Mouse (Mus musculus): ENCODE results near the gene Olfr148. TPM values are rescaled to one million over a fixed set of nuclear protein-coding genes. Genes with fewer than 3 reads are reported as not detected.

Olfr148 gene
- not detected in 2 replicates for polyA plus RNA-seq (2015; fragmentation: Nextera tagmentation; extraction: Ambion mirVana)

DNA sequence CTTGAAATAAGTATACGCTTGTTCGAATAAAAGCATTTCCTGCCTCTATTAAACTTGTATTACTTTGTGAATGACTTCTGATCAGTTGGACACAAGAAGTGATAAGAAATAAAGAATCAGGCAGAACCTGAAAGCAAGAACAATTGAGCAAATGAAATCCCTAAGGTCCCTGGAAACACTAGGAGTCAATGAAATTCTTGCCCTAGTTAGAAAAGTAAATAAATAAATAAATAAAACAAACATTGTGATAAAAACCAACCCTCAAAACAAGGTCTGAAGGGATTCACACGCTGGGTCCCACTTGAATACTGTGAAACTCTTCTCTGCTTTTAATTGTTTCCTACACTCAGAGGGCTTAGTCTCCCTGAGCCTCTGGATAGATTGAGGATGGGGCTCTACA lies at the start of gene Olfr148:
Gene Olfr148 (plus strand): TSS at position 301 of the 400 bp plus-strand sequence.
- ATAC-seq: no peak
- Histone ChIP-seq H3K27ac (ENCODE audit: low read length) (no peak within 1 kb of the TSS), H3K27me3 (ENCODE audit: control insufficient read depth, insufficient read depth, low read depth, low read length) (no peaks in the 10 kb centered on the region), H3K36me3 (ENCODE audit: control insufficient read depth, insufficient read depth, low read length) (no peaks in the 10 kb centered on the region), H3K4me2 (ENCODE audit: low read length) (no peak within 1 kb of the TSS), H3K4me3 (ENCODE audit: low read depth, low read length) (no peak within 1 kb of the TSS), H3K9me3 (replicated peaks; ENCODE audit: control insufficient read depth, low read length, poor library complexity, severe bottlenecking) (no peaks in the 10 kb centered on the region), H3K4me1 (ENCODE audit: control insufficient read depth, insufficient read depth, low read length) (no peaks in the 10 kb centered on the region), H3K9ac (ENCODE audit: low read depth, low read length) (no peak within 1 kb of the TSS)
- WGBS: 70% methylated on average over 3 of the region's 3 CpGs

DNA sequence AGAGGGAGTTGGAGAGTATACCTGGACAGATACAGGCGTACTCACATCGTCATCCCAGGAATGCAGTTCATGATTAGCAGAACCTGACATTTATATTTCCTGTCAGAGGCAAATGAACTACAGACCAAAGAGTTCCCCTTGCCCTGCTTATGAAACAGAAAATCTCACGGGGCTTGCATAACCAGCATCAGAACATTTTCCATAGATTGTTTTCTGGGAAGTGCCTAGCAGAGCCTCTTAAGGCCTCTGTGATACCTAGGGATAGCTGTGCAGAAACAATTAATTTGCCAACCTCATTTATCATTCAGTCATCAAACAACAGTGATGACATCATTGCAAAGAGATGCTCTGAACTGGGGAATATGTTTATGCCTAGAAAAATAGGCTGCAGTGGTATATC lies 35.0 kb upstream of the Olfr148 start, which contains the start of gene Olfr959:
Gene Olfr959 (minus strand): TSS at position 101 of the 400 bp plus-strand sequence.
- ATAC-seq: no peak
- no peaks in the 10 kb centered on the region for H3K27me3 ChIP-seq (ENCODE audit: control insufficient read depth, insufficient read depth, low read depth, low read length)
- WGBS: 90% methylated on average over 3 of the region's 3 CpGs
- H3K4me3 ChIP-seq (ENCODE audit: low read depth, low read length): no peak within 1 kb of the TSS
- no peak within 1 kb of the TSS for H3K27ac ChIP-seq (ENCODE audit: low read length)
- no peaks in the 10 kb centered on the region for H3K36me3 ChIP-seq (ENCODE audit: control insufficient read depth, insufficient read depth, low read length)
- no peak within 1 kb of the TSS for H3K9ac ChIP-seq (ENCODE audit: low read depth, low read length)
- no peaks in the 10 kb centered on the region for H3K4me1 ChIP-seq (ENCODE audit: control insufficient read depth, insufficient read depth, low read length)
- no peaks in the 10 kb centered on the region for H3K9me3 ChIP-seq (replicated peaks; ENCODE audit: control insufficient read depth, low read length, poor library complexity, severe bottlenecking)
- H3K4me2 ChIP-seq (ENCODE audit: low read length): no peak within 1 kb of the TSS

DNA sequence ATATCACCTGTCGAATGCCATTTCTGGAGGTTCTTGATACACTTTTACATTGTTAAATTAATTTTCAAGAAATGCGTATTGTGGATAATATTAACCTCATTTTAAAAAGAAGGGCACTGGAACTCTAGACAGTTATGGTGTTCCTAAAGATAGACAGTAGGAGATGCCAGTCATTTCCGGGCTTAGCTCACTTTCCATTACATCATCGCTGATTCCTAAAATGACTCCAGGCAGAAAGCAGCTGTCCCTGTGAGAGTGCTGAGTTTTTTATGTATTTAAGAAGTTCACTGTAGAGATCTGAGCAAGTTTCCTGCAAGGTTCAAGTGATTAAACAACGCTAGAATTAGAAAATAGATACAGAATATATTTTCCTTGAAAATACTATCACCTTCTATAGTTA lies 33.4 kb upstream of the Olfr148 start:
- no peaks in the 10 kb centered on the region for H3K9me3 ChIP-seq (replicated peaks; ENCODE audit: control insufficient read depth, low read length, poor library complexity, severe bottlenecking)
- no peak overlapping the region for H3K4me3 ChIP-seq (ENCODE audit: low read depth, low read length)
- H3K36me3 ChIP-seq (ENCODE audit: control insufficient read depth, insufficient read depth, low read length): no peaks in the 10 kb centered on the region
- no peak for ATAC-seq
- H3K27me3 ChIP-seq (ENCODE audit: control insufficient read depth, insufficient read depth, low read depth, low read length): no peaks in the 10 kb centered on the region
- H3K9ac ChIP-seq (ENCODE audit: low read depth, low read length): no peak overlapping the region
- 89% methylated on average over 5 of the region's 5 CpGs for WGBS
- H3K4me2 ChIP-seq (ENCODE audit: low read length): no peak overlapping the region
- no peak overlapping the region for H3K27ac ChIP-seq (ENCODE audit: low read length)
- H3K4me1 ChIP-seq (ENCODE audit: control insufficient read depth, insufficient read depth, low read length): no peaks in the 10 kb centered on the region

DNA sequence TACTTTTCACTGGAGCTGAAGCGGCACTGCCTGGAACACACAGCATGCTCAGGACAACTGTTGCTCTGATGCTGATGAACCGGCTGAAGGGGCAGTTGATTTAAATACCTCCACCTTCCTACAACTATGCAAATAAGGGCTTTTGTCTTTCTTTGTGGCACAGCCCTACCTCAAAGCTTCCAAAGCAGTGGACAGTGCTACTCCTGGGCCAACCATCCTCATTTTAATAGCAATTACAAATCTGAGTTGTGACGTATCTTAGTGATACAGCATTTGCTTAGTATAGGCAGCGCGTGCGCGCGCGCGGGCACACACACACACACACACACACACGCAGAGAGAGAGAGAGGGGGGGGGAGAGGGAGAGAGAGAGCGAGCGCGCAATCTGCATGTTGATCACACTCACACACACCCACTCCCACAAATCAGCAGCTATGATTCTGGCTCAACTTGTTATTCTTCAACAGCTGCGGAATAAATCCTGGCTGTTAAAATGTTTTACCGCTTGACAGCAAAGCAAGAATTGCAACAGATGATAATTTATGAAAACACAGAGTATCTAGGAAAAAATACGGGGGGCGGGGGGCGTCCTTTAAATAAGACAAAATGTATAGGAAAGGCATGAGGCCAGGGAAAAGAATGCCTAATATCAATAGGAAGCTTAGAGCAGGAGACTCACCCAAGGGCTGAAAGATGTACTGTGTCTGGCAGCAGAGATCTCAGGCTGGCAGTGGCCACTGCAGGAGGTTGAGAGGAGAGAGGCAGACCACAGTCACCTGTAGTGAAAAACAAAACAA lies 7.7 kb upstream of the Olfr148 start:
- Histone ChIP-seq H3K4me3 (ENCODE audit: low read depth, low read length) (peak overlapping the region; percentile 45), H3K9ac (ENCODE audit: low read depth, low read length) (peak overlapping the region; percentile 56), H3K9me3 (replicated peaks; ENCODE audit: control insufficient read depth, low read length, poor library complexity, severe bottlenecking) (no peaks in the 10 kb centered on the region), H3K4me2 (ENCODE audit: low read length) (peak overlapping the region; percentile 90), H3K27me3 (ENCODE audit: control insufficient read depth, insufficient read depth, low read depth, low read length) (no peaks in the 10 kb centered on the region), H3K27ac (ENCODE audit: low read length) (peak overlapping the region; percentile 81), H3K36me3 (ENCODE audit: control insufficient read depth, insufficient read depth, low read length) (peaks cover 14% of the 10 kb centered on the region), H3K4me1 (ENCODE audit: control insufficient read depth, insufficient read depth, low read length) (peaks cover 5% of the 10 kb centered on the region)
- peak; percentile 93 for ATAC-seq
- under 1% methylated on average over 18 of the region's 19 CpGs for WGBS

DNA sequence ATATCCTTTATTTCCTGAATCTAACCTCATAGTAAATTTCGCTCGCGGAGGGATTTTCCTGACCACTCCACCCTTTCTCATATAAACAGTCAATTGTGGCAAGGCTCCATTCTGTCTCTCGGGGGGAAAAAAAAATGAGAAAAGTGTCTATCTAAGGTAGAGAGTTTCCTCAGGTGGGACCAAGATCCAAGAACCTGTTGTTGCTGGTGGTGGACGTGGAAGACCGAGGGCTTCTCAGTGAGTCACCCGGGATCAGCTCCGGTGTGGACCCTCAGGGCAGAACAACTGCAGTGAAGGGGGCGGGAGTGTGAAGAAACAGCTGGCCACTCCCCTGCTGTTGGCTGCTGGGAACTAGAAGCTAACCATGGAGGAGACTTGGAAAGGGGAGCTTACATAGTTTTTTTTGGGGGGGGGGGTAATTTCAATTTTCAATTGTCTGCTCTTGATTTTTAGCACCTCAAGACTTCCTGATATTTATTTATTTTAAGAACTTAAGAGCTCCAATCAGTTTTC lies 7.1 kb upstream of the Olfr148 start:
- H3K4me1 ChIP-seq (ENCODE audit: control insufficient read depth, insufficient read depth, low read length): peaks cover 5% of the 10 kb centered on the region
- peaks cover 12% of the 10 kb centered on the region for H3K36me3 ChIP-seq (ENCODE audit: control insufficient read depth, insufficient read depth, low read length)
- peak overlapping the region; percentile 90 for H3K4me2 ChIP-seq (ENCODE audit: low read length)
- peak overlapping the region; percentile 45 for H3K4me3 ChIP-seq (ENCODE audit: low read depth, low read length)
- no peaks in the 10 kb centered on the region for H3K9me3 ChIP-seq (replicated peaks; ENCODE audit: control insufficient read depth, low read length, poor library complexity, severe bottlenecking)
- H3K27ac ChIP-seq (ENCODE audit: low read length): peak overlapping the region; percentile 81
- H3K27me3 ChIP-seq (ENCODE audit: control insufficient read depth, insufficient read depth, low read depth, low read length): no peaks in the 10 kb centered on the region
- peak overlapping the region; percentile 56 for H3K9ac ChIP-seq (ENCODE audit: low read depth, low read length)
- under 1% methylated on average over 9 of the region's 9 CpGs for WGBS
- peak; percentile 75 for ATAC-seq

DNA sequence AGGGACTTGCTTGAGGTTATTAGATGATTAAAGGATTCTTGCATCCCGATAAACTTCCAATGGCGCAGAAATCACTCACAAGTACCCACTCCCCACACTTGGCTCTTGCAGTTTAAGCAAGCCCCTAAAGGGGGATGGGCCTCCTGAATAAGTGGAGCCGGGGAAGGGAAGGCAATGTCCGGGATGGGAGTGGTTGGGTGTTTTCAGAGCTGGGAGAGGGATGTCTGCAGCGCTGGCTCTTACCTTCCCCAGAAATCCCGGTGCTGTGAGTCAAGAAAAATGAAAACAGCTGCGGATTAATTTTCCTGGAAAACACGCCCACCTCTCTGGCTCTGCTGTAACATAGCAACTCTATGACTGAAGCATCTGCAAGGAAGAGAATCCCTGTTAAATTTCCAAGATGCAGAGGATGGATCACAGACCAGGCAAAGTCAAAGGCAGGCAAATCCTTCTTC lies 6.4 kb upstream of the Olfr148 start, which contains the start of gene AW551984:
Gene AW551984 (minus strand): TSS at position 405 of the 455 bp plus-strand sequence.
- Histone ChIP-seq H3K36me3 (ENCODE audit: control insufficient read depth, insufficient read depth, low read length) (peaks cover 12% of the 10 kb centered on the region), H3K4me1 (ENCODE audit: control insufficient read depth, insufficient read depth, low read length) (peaks cover 5% of the 10 kb centered on the region), H3K4me3 (ENCODE audit: low read depth, low read length) (peak within 1 kb of the TSS; percentile 45), H3K27ac (ENCODE audit: low read length) (peak within 1 kb of the TSS; percentile 81), H3K9ac (ENCODE audit: low read depth, low read length) (peak within 1 kb of the TSS; percentile 63), H3K4me2 (ENCODE audit: low read length) (peak within 1 kb of the TSS; percentile 90), H3K27me3 (ENCODE audit: control insufficient read depth, insufficient read depth, low read depth, low read length) (no peaks in the 10 kb centered on the region), H3K9me3 (replicated peaks; ENCODE audit: control insufficient read depth, low read length, poor library complexity, severe bottlenecking) (no peaks in the 10 kb centered on the region)
- ATAC-seq: peak; percentile 57
- WGBS: 1% methylated on average over 8 of the region's 8 CpGs

DNA sequence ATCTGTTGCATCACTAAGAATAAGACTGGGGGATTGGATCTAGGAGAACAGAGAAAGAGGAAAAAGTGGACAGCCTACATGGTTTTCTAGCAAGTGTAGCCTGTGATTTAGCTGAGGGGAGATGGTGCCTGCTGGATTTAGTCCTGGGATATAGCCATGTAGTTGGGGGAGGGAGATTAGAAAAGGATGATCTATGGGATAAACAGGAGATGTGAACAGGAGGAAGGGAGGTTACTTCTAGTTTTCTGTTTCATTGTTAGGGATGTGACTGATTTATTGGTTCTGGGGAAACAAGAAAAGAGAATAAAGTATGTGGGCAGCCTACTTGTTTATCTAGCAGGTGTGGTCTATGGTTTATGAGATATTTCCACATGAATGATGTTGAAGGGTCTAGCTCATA lies 2.0 kb upstream of the Olfr148 start:
- Histone ChIP-seq H3K4me2 (ENCODE audit: low read length) (no peak overlapping the region), H3K4me1 (ENCODE audit: control insufficient read depth, insufficient read depth, low read length) (peaks cover 3% of the 10 kb centered on the region; the same call in 1 of the 2 replicates), H3K9me3 (replicated peaks; ENCODE audit: control insufficient read depth, low read length, poor library complexity, severe bottlenecking) (no peaks in the 10 kb centered on the region), H3K27me3 (ENCODE audit: control insufficient read depth, insufficient read depth, low read depth, low read length) (no peaks in the 10 kb centered on the region), H3K4me3 (ENCODE audit: low read depth, low read length) (no peak overlapping the region), H3K27ac (ENCODE audit: low read length) (no peak overlapping the region), H3K9ac (ENCODE audit: low read depth, low read length) (no peak overlapping the region), H3K36me3 (ENCODE audit: control insufficient read depth, insufficient read depth, low read length) (no peaks in the 10 kb centered on the region)
- no peak for ATAC-seq

DNA sequence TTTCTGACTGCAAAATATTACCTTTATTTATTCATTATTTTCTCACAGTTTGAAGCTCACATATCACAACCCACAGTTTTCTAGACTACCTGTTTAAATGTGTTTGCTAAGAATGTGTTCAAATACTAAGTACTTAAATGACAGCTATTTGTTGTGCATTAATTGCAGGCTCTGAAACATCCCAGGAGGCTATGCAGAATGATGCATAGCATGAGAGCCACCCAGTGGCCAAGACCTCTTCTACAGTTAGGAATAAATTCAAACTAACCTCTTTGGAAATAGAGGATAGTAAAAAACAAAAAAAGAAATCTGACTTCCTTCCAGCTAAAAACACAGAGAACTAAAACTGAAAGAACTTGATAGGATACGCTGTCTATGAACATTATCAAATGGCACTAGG lies 1.5 kb downstream of the Olfr148 start:
- H3K36me3 ChIP-seq (ENCODE audit: control insufficient read depth, insufficient read depth, low read length): no peaks in the 10 kb centered on the region
- no peaks in the 10 kb centered on the region for H3K27me3 ChIP-seq (ENCODE audit: control insufficient read depth, insufficient read depth, low read depth, low read length)
- H3K9me3 ChIP-seq (replicated peaks; ENCODE audit: control insufficient read depth, low read length, poor library complexity, severe bottlenecking): no peaks in the 10 kb centered on the region
- H3K9ac ChIP-seq (ENCODE audit: low read depth, low read length): no peak overlapping the region
- no peaks in the 10 kb centered on the region for H3K4me1 ChIP-seq (ENCODE audit: control insufficient read depth, insufficient read depth, low read length)
- H3K27ac ChIP-seq (ENCODE audit: low read length): no peak overlapping the region
- no peak overlapping the region for H3K4me3 ChIP-seq (ENCODE audit: low read depth, low read length)
- ATAC-seq: no peak
- H3K4me2 ChIP-seq (ENCODE audit: low read length): no peak overlapping the region
- 58% methylated on average over 1 of the region's 1 CpGs for WGBS

DNA sequence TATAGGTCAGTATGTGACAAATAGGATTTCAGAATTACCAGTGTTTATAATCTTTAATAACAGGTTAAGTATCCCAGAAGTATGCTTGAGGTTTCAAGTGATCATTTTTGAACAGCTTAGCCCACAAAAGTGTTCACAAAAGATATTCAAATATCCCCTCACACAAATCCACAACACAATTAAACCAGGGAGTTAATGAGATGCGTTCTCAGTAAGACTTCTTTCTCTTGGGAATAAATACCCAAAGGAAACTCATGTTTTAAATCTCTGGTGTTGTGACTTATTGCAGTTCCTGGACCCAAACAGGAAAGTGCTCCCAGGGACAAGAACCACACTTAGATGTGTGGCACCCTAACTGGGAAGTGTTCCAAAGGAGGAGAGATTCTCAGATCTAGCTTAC lies 10.6 kb downstream of the Olfr148 start, which contains the start of gene Olfr960:
Gene Olfr960 (plus strand): TSS at position 301 of the 400 bp plus-strand sequence.
- no peak for ATAC-seq
- Histone ChIP-seq H3K9ac (ENCODE audit: low read depth, low read length) (no peak within 1 kb of the TSS), H3K4me2 (ENCODE audit: low read length) (no peak within 1 kb of the TSS), H3K4me3 (ENCODE audit: low read depth, low read length) (no peak within 1 kb of the TSS), H3K36me3 (ENCODE audit: control insufficient read depth, insufficient read depth, low read length) (no peaks in the 10 kb centered on the region), H3K9me3 (replicated peaks; ENCODE audit: control insufficient read depth, low read length, poor library complexity, severe bottlenecking) (no peaks in the 10 kb centered on the region), H3K27me3 (ENCODE audit: control insufficient read depth, insufficient read depth, low read depth, low read length) (no peaks in the 10 kb centered on the region), H3K4me1 (ENCODE audit: control insufficient read depth, insufficient read depth, low read length) (no peaks in the 10 kb centered on the region), H3K27ac (ENCODE audit: low read length) (no peak within 1 kb of the TSS)
- WGBS: 59% methylated on average over 1 of the region's 1 CpGs
